Mouse (Mus musculus) retina, embryonic 14.5 days (tissue): ENCODE results near the gene Tmem37.

ENCODE experiments used
- DNase-seq: peaks from one replicate; pipeline ENCODE4 v3.0.0-alpha.2; 2015; ENCODE audit warnings: low spot score

The Tmem37 gene

GRCm38 (mm10) chr1:120073519-120074306 lies at the start of gene Tmem37:
TSS of gene Tmem37 (minus strand) at chr1:120074074.
- peak; percentile 80 for DNase-seq

- no peak for DNase-seq
Observed at GRCm38 (mm10) chr1:120122634-120123383, 48.9 kb upstream of the Tmem37 start.

- no peak for DNase-seq
Observed at GRCm38 (mm10) chr1:120121930-120122530, 48.2 kb upstream of the Tmem37 start.

GRCm38 (mm10) chr1:120120969-120121811 lies 47.3 kb upstream of the Tmem37 start, which contains the start of the genes Dbi and 3110009E18Rik:
TSS of gene Dbi (minus strand) at chr1:120121078.
TSS of gene 3110009E18Rik (plus strand) at chr1:120121187.
- peak; percentile 98 for DNase-seq

- peak; percentile 57 for DNase-seq
Observed at GRCm38 (mm10) chr1:120120141-120120968, 46.5 kb upstream of the Tmem37 start.

GRCm38 (mm10) chr1:120119389-120119788 lies 45.5 kb upstream of the Tmem37 start:
- no peak for DNase-seq

GRCm38 (mm10) chr1:120118854-120119253 lies 45.0 kb upstream of the Tmem37 start:
- DNase-seq, result no peak

GRCm38 (mm10) chr1:120116106-120116505 lies 42.2 kb upstream of the Tmem37 start:
- DNase-seq, result no peak

- no peak for DNase-seq
Observed at GRCm38 (mm10) chr1:120115671-120116081, 41.8 kb upstream of the Tmem37 start.

- DNase-seq, result no peak
Observed at GRCm38 (mm10) chr1:120112251-120113187, 38.6 kb upstream of the Tmem37 start.

GRCm38 (mm10) chr1:120111766-120112165 lies 37.9 kb upstream of the Tmem37 start:
- DNase-seq, result no peak

- DNase-seq, result no peak
Observed at GRCm38 (mm10) chr1:120109741-120110432, 36.0 kb upstream of the Tmem37 start.

- DNase-seq, result no peak
Observed at GRCm38 (mm10) chr1:120105556-120105959, 31.7 kb upstream of the Tmem37 start.

- DNase-seq, result no peak
Observed at GRCm38 (mm10) chr1:120101227-120101609, 27.3 kb upstream of the Tmem37 start.

GRCm38 (mm10) chr1:120100456-120101226 lies 26.8 kb upstream of the Tmem37 start:
- DNase-seq, result no peak

- no peak for DNase-seq
Observed at GRCm38 (mm10) chr1:120099483-120099882, 25.6 kb upstream of the Tmem37 start.

GRCm38 (mm10) chr1:120098327-120098726 lies 24.5 kb upstream of the Tmem37 start:
- peak; percentile 79 for DNase-seq

GRCm38 (mm10) chr1:120094920-120095319 lies 21.0 kb upstream of the Tmem37 start:
- DNase-seq, result no peak
